Mouse (Mus musculus): ENCODE measurements around the gene Mars.

Gene Mars

GRCm38 (mm10) chr10:127262548-127263398, 48.8 kb downstream of the Mars start, which contains the start of gene Kif5a:
Gene Kif5a, minus strand, starts transcription at chr10:127263348.
- peak in 1 of 2 experiments; percentile 65 for DNase-seq (ENCODE audit: low spot score in 2 of 2)

GRCm38 (mm10) chr10:127261706-127262547, 49.7 kb downstream of the Mars start:
- DNase-seq (ENCODE audit: low spot score in 2 of 2): no peak

- no peak for DNase-seq (ENCODE audit: low spot score in 2 of 2)
Measured at GRCm38 (mm10) chr10:127258489-127258888, 53.1 kb downstream of the Mars start.

GRCm38 (mm10) chr10:127257790-127258189, 53.8 kb downstream of the Mars start:
- DNase-seq (ENCODE audit: low spot score in 2 of 2): no peak

GRCm38 (mm10) chr10:127255625-127256345, 55.8 kb downstream of the Mars start:
- DNase-seq (ENCODE audit: low spot score in 2 of 2): no peak

- no peak for DNase-seq (ENCODE audit: low spot score in 2 of 2)
Measured at GRCm38 (mm10) chr10:127250810-127251209, 60.8 kb downstream of the Mars start.

All from frontal cortex, postnatal 10 days (tissue).